Mouse (Mus musculus): ENCODE measurements at regions not wholly inside any gene's neighbourhood (a gene's known extent, or its start where the extent isn't known, plus 50 kb on each side); places are given as distances from the start of the nearest gene placed in this dataset.

DNA sequence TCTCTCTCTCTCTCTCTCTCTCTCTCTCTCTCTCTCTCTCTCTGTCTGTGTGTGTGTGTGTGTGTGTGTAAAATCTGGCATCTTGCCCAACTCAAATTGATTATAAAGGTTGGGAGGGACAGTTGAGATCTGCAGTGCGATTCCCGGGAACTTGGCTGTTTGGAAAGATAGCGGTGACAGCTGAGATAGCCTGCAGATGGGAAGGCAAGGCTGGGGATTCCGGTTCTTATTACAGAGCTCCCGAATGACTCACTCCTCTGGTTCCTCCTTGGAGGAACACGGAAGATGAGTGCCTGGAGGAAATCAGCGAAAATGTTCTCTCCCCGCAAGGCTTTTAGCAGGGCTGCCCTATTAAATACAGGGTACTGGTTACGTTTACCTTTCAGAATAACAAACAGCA is 81.2 kb upstream of the Rai2 start:
- TF ChIP-seq EP300 (IDR thresholded peaks at IDR 0.05) (no peak), CTCF (IDR thresholded peaks at IDR 0.05) (no peak)
